Mouse (Mus musculus) embryo, embryonic 10 days (tissue): ENCODE data around the gene Map1a.

Experiments
- DNase-seq: peaks from one replicate; pipeline ENCODE4 v3.0.0-alpha.2; 2015; ENCODE audit warnings: low spot score

Map1a gene

GRCm38 (mm10) chr2:121288901-121289729 is at the start of gene Map1a:
TSS of gene Map1a (plus strand) at chr2:121289600.
- DNase-seq = peak; percentile 98

- no peak for DNase-seq
Observed at GRCm38 (mm10) chr2:121244099-121244498, 45.3 kb upstream of the Map1a start.

GRCm38 (mm10) chr2:121249758-121250157 is 39.6 kb upstream of the Map1a start:
- DNase-seq = no peak

- DNase-seq = no peak
Observed at GRCm38 (mm10) chr2:121268446-121268845, 21.0 kb upstream of the Map1a start.

- peak; percentile 60 for DNase-seq
Observed at GRCm38 (mm10) chr2:121270521-121271235, 18.7 kb upstream of the Map1a start.

- peak; percentile 98 for DNase-seq
Observed at GRCm38 (mm10) chr2:121271236-121271927, 18.0 kb upstream of the Map1a start, which contains the start of gene Trp53bp1. TSS of gene Trp53bp1 (minus strand) at chr2:121271407.

- no peak for DNase-seq
Observed at GRCm38 (mm10) chr2:121271928-121272516, 17.4 kb upstream of the Map1a start.

GRCm38 (mm10) chr2:121287850-121288249 is 1.6 kb upstream of the Map1a start:
- no peak for DNase-seq

GRCm38 (mm10) chr2:121289730-121290540 is 535 bp downstream of the Map1a start:
- DNase-seq = peak; percentile 31

GRCm38 (mm10) chr2:121292316-121293013 is 3.1 kb downstream of the Map1a start:
- DNase-seq = no peak

- peak; percentile 50 for DNase-seq
Observed at GRCm38 (mm10) chr2:121294182-121294581, 4.8 kb downstream of the Map1a start.

GRCm38 (mm10) chr2:121294753-121295607 is 5.6 kb downstream of the Map1a start:
- DNase-seq = peak; percentile 63

GRCm38 (mm10) chr2:121295608-121296571 is 6.5 kb downstream of the Map1a start:
- DNase-seq = peak; percentile 33

GRCm38 (mm10) chr2:121296754-121297231 is 7.4 kb downstream of the Map1a start:
- DNase-seq = no peak

- DNase-seq = no peak
Observed at GRCm38 (mm10) chr2:121297701-121298100, 8.3 kb downstream of the Map1a start.

- DNase-seq = peak; percentile 29
Observed at GRCm38 (mm10) chr2:121298131-121298530, 8.7 kb downstream of the Map1a start.

- DNase-seq = no peak
Observed at GRCm38 (mm10) chr2:121299471-121299870, 10.1 kb downstream of the Map1a start.

- DNase-seq = no peak
Observed at GRCm38 (mm10) chr2:121300036-121300435, 10.6 kb downstream of the Map1a start.
